9 mouse cellular contexts compared by ENCODE assay signal in genomic region chr11:117275999-117276398, GRCm38 (mm10).
DNase-seq lines count a peak whose midpoint lies in the region; ATAC-seq and TF ChIP-seq lines count a peak whose summit lies in the region.
"Had no signal": no experiment of that assay in that cellular context is flagged by ENCODE, and none has a peak within 500 bp of the region (broad histone marks: within the 10 kb centered on the region; RNA-seq: fewer than 3 reads in every experiment).

No protein-coding gene starts in this region.

- no peak for ATAC-seq in heart, embryonic 11.5 days (replicated peaks; ENCODE audit: insufficient number of reproducible peaks, low FRiP score, low TSS enrichment)
- ATAC-seq in heart, postnatal 0 days (ENCODE audit: insufficient read depth, low read depth) = peak; percentile 74
- ATAC-seq in stomach, postnatal 0 days (ENCODE audit: low FRiP score, low TSS enrichment) = peak; percentile 45

- H3K27ac ChIP-seq in heart, embryonic 11.5 days (ENCODE audit: low read depth, low read length) = no peak overlapping the region
- peak overlapping the region; percentile 26; the same call in 1 of the 2 replicates for H3K27ac ChIP-seq in heart, postnatal 0 days (ENCODE audit: low read depth)
- peak overlapping the region; percentile 50; the same call in 1 of the 2 replicates for H3K27ac ChIP-seq in limb, embryonic 10.5 days
- peak overlapping the region; percentile 36 for H3K27ac ChIP-seq in stomach, postnatal 0 days (replicated peaks)

- TF ChIP-seq CTCF in heart, postnatal 0 days (IDR thresholded peaks at IDR 0.05; ENCODE audit: low read depth) = no peak
- TF ChIP-seq CTCF in stomach, postnatal 0 days (IDR thresholded peaks at IDR 0.05; ENCODE audit: low read depth) = no peak

- no peak for TF ChIP-seq EP300 in heart, postnatal 0 days (IDR thresholded peaks at IDR 0.05; ENCODE audit: low read depth)
- TF ChIP-seq EP300 in stomach, postnatal 0 days (optimal IDR thresholded peaks at IDR 0.05) = no peak

- no peak overlapping the region for H3K4me2 ChIP-seq in heart, embryonic 11.5 days
- H3K4me2 ChIP-seq in heart, postnatal 0 days (ENCODE audit: low read depth, low read length) = peak overlapping the region; percentile 2; the same call in 1 of the 2 replicates
- no peak overlapping the region for H3K4me2 ChIP-seq in stomach, postnatal 0 days (replicated peaks; ENCODE audit: low read depth)

- 42% methylated on average over 6 of the region's 6 CpGs for WGBS in heart, embryonic 11.5 days (ENCODE audit: insufficient replicate concordance)
- 33% methylated on average over 6 of the region's 6 CpGs for WGBS in heart, postnatal 0 days
- 60% methylated on average over 6 of the region's 6 CpGs for whole genome bisulfite sequencing in limb, embryonic 10.5 days
- 24% methylated on average over 6 of the region's 6 CpGs for WGBS in stomach, postnatal 0 days

- peak; percentile 99 for DNase-seq in heart, adult 11 months
- DNase-seq in adrenal gland, postnatal 36 days = peak; percentile 88
- DNase-seq in heart, postnatal 0 days (ENCODE audit: low spot score) = peak; percentile 58
- DNase-seq in limb, embryonic 10.5 days (ENCODE audit: low spot score) = no peak
- DNase-seq in stomach, postnatal 0 days (ENCODE audit: low spot score) = peak; percentile 45
- DNase-seq in B cell, adult 2 months = no peak
- no peak for DNase-seq in thymus, postnatal 36 days

- H3K27me3 ChIP-seq in heart, embryonic 11.5 days (ENCODE audit: control insufficient read depth, insufficient read depth, low read length) = 0 out of 2 replicates have a peak, but pooled peaks cover 9% of the 10 kb centered on the region
- peaks cover 19% of the 10 kb centered on the region; the same call in 1 of the 2 replicates for H3K27me3 ChIP-seq in heart, postnatal 0 days (ENCODE audit: control insufficient read depth, insufficient read depth, low read length)
- H3K27me3 ChIP-seq in limb, embryonic 10.5 days (ENCODE audit: low read depth, poor library complexity, severe bottlenecking) = no peaks in the 10 kb centered on the region
- no peaks in the 10 kb centered on the region for H3K27me3 ChIP-seq in stomach, postnatal 0 days (ENCODE audit: control insufficient read depth, insufficient read depth, low read length)
- H3K27me3 ChIP-seq: CH12.LX had no signal

- H3K36me3 ChIP-seq in heart, embryonic 11.5 days (ENCODE audit: control insufficient read depth, insufficient read depth, low read length) = no peaks in the 10 kb centered on the region
- no peaks in the 10 kb centered on the region for H3K36me3 ChIP-seq in heart, postnatal 0 days (replicated peaks; ENCODE audit: control insufficient read depth, insufficient read depth, low read length)
- H3K36me3 ChIP-seq in limb, embryonic 10.5 days = peaks cover 53% of the 10 kb centered on the region
- no peaks in the 10 kb centered on the region for H3K36me3 ChIP-seq in stomach, postnatal 0 days (ENCODE audit: control insufficient read depth, insufficient read depth, low read length)

- peaks cover 52% of the 10 kb centered on the region for H3K4me1 ChIP-seq in heart, embryonic 11.5 days (ENCODE audit: control insufficient read depth, insufficient read depth, low read length)
- peaks cover 29% of the 10 kb centered on the region for H3K4me1 ChIP-seq in heart, postnatal 0 days (ENCODE audit: control insufficient read depth, insufficient read depth)
- peaks cover 100% of the 10 kb centered on the region for H3K4me1 ChIP-seq in limb, embryonic 10.5 days
- peaks cover 9% of the 10 kb centered on the region for H3K4me1 ChIP-seq in stomach, postnatal 0 days (replicated peaks; ENCODE audit: control insufficient read depth, insufficient read depth)

- H3K9ac ChIP-seq in heart, embryonic 11.5 days (ENCODE audit: low read depth, low read length) = no peak overlapping the region
- H3K9ac ChIP-seq in heart, postnatal 0 days (replicated peaks; ENCODE audit: low read depth, low read length) = no peak overlapping the region
- H3K9ac ChIP-seq in stomach, postnatal 0 days (ENCODE audit: low read length) = no peak overlapping the region

- no peak overlapping the region for H3K4me3 ChIP-seq in heart, embryonic 11.5 days (ENCODE audit: low read depth, low read length)
- no peak overlapping the region for H3K4me3 ChIP-seq in heart, postnatal 0 days (ENCODE audit: low read depth, low read length)
- no peak overlapping the region for H3K4me3 ChIP-seq in limb, embryonic 10.5 days
- H3K4me3 ChIP-seq in stomach, postnatal 0 days (ENCODE audit: low read depth, low read length) = no peak overlapping the region

- H3K9me3 ChIP-seq in heart, embryonic 11.5 days (replicated peaks; ENCODE audit: control insufficient read depth, low read length) = no peaks in the 10 kb centered on the region
- no peaks in the 10 kb centered on the region for H3K9me3 ChIP-seq in heart, postnatal 0 days (replicated peaks; ENCODE audit: control insufficient read depth, low read length)
- H3K9me3 ChIP-seq in limb, embryonic 10.5 days (replicated peaks) = no peaks in the 10 kb centered on the region
- no peaks in the 10 kb centered on the region for H3K9me3 ChIP-seq in stomach, postnatal 0 days (ENCODE audit: control insufficient read depth, low read length)

Comparison
In these comparisons a context has a peak if more than half of its experiments do, and no peak if none do; other contexts are left out.
1. DNase-seq: peak in heart, adult 11 months (single experiment), adrenal gland, postnatal 36 days (2 of 2), heart, postnatal 0 days (single experiment) and stomach, postnatal 0 days (single experiment); none in limb, embryonic 10.5 days (single experiment), B cell, adult 2 months (0 of 2) and thymus, postnatal 36 days (0 of 2).